Mouse (Mus musculus) embryonic stem cell, embryonic (primary cell): ENCODE measurements around the gene Hcn4.

Experiments
- CTCF ChIA-PET, 4 experiments: fragments of 300-600 bp in 2 of 4; fragments of 350-600 bp in 2 of 4; sonication (Branson Sonifier 250); formaldehyde crosslinking; loops; one replicate each; lab custom pipeline; 2022; ENCODE audit warnings: inconsistent platforms in 2 of 4; lab: Charles Lee
- POLR2A ChIA-PET, 4 experiments: fragments of 300-600 bp in 2 of 4; fragments of 350-600 bp in 2 of 4; sonication (Branson Sonifier 250); formaldehyde crosslinking; loops; one replicate each; lab custom pipeline; 2022; ENCODE audit warnings: antibody characterized with exemption in 4 of 4, inconsistent platforms in 1 of 4; lab: Charles Lee

The Hcn4 gene

GRCm38 (mm10) chr9:58823139-58823917, at the start of gene Hcn4:
Gene Hcn4, plus strand, starts transcription at chr9:58823412.
- ChIA-PET CTCF (interaction anchor here in 2 of 4 experiments (0.6 to 2.0 kb wide), 4 partner anchors 48 to 113 kb away, joined by 3 to 6 read pairs (median 4); no protein-coding TSS in a partner anchor), POLR2A (interaction anchor here in 3 of 4 experiments (0.7 to 2.8 kb wide), 24 partner anchors 7 to 833 kb away, joined by 3 to 32 read pairs (median 4); partner anchors contain the start of genes Nptn (in 2 of the 3), Adpgk (in 1 of the 3) and Pkm (in 1 of the 3))

GRCm38 (mm10) chr9:58774761-58775160, 48.5 kb upstream of the Hcn4 start:
- ChIA-PET CTCF (interaction anchor here (0.5 to 2.3 kb wide), 15 partner anchors 8 to 496 kb away, joined by 3 to 20 read pairs (median 3); partner anchors contain the start of gene Rec114 (in 1 of the 4)), POLR2A (interaction anchor here in 2 of 4 experiments (0.5 to 3.0 kb wide), 9 partner anchors 11 to 137 kb away, joined by 3 to 11 read pairs (median 3); no protein-coding TSS in a partner anchor)

GRCm38 (mm10) chr9:58775363-58775762, 47.8 kb upstream of the Hcn4 start:
- ChIA-PET CTCF (interaction anchor here (0.5 to 2.3 kb wide), 18 partner anchors 9 to 495 kb away, joined by 3 to 20 read pairs (median 3); partner anchors contain the start of gene Rec114 (in 1 of the 4)), POLR2A (interaction anchor here in 2 of 4 experiments (0.6 to 3.0 kb wide), 8 partner anchors 11 to 882 kb away, joined by 3 to 11 read pairs (median 4); no protein-coding TSS in a partner anchor)

GRCm38 (mm10) chr9:58789476-58789875, 33.7 kb upstream of the Hcn4 start:
- POLR2A ChIA-PET: no interaction called here
- CTCF ChIA-PET: no interaction called here

GRCm38 (mm10) chr9:58798155-58798554, 25.1 kb upstream of the Hcn4 start:
- CTCF ChIA-PET: interaction anchor here in 1 of 4 experiments (0.5 kb wide), 1 partner anchor 23 kb away, joined by 4 read pairs; no protein-coding TSS in a partner anchor
- POLR2A ChIA-PET: interaction anchor here in 1 of 4 experiments (0.5 kb wide), 1 partner anchor 41 kb away, joined by 3 read pairs; no protein-coding TSS in a partner anchor

- ChIA-PET POLR2A (interaction anchor here in 1 of 4 experiments (1.2 kb wide), 1 partner anchor 46 kb away, joined by 5 read pairs; no protein-coding TSS in a partner anchor), CTCF (interaction anchor here in 1 of 4 experiments (0.5 kb wide), 1 partner anchor 77 kb away, joined by 11 read pairs; no protein-coding TSS in a partner anchor)
Measured at GRCm38 (mm10) chr9:58801441-58801840, 21.8 kb upstream of the Hcn4 start.

- CTCF ChIA-PET: no interaction called here
- POLR2A ChIA-PET: interaction anchor here in 1 of 4 experiments (0.7 to 1.2 kb wide), 2 partner anchors 47 to 71 kb away, joined by 3 to 5 read pairs; no protein-coding TSS in a partner anchor
Measured at GRCm38 (mm10) chr9:58802294-58802693, 20.9 kb upstream of the Hcn4 start.

GRCm38 (mm10) chr9:58802802-58803201, 20.4 kb upstream of the Hcn4 start:
- POLR2A ChIA-PET: interaction anchor here in 3 of 4 experiments (0.5 to 1.5 kb wide), 3 partner anchors 19 to 62 kb away, joined by 3 to 4 read pairs (median 3); no protein-coding TSS in a partner anchor
- CTCF ChIA-PET: no interaction called here

- CTCF ChIA-PET: interaction anchor here in 2 of 4 experiments (0.5 to 0.7 kb wide), 2 partner anchors 69 to 476 kb away, joined by 3 read pairs; no protein-coding TSS in a partner anchor
- POLR2A ChIA-PET: interaction anchor here in 2 of 4 experiments (0.6 to 1.0 kb wide), 2 partner anchors 61 to 797 kb away, joined by 3 to 4 read pairs; no protein-coding TSS in a partner anchor
Measured at GRCm38 (mm10) chr9:58805601-58806318, 17.5 kb upstream of the Hcn4 start.

GRCm38 (mm10) chr9:58811171-58811570, 12.0 kb upstream of the Hcn4 start:
- ChIA-PET CTCF (no interaction called here), POLR2A (interaction anchor here in 1 of 4 experiments (1.4 kb wide), 1 partner anchor 11 kb away, joined by 4 read pairs; no protein-coding TSS in a partner anchor)

GRCm38 (mm10) chr9:58815552-58816260, 7.5 kb upstream of the Hcn4 start:
- POLR2A ChIA-PET: interaction anchor here in 1 of 4 experiments (1.3 kb wide), 1 partner anchor 9 kb away, joined by 3 read pairs; no protein-coding TSS in a partner anchor
- CTCF ChIA-PET: interaction anchor here in 1 of 4 experiments (0.6 kb wide), 1 partner anchor 33 kb away, joined by 3 read pairs; no protein-coding TSS in a partner anchor

GRCm38 (mm10) chr9:58816458-58816857, 6.8 kb upstream of the Hcn4 start:
- ChIA-PET POLR2A (interaction anchor here in 2 of 4 experiments (0.5 to 1.3 kb wide), 2 partner anchors 8 to 360 kb away, joined by 3 read pairs; no protein-coding TSS in a partner anchor), CTCF (interaction anchor here in 1 of 4 experiments (0.5 kb wide), 1 partner anchor 1026 kb away, joined by 4 read pairs; no protein-coding TSS in a partner anchor)

GRCm38 (mm10) chr9:58817676-58818075, 5.5 kb upstream of the Hcn4 start:
- ChIA-PET CTCF (no interaction called here), POLR2A (interaction anchor here in 2 of 4 experiments (0.5 to 0.9 kb wide), 3 partner anchors 43 to 520 kb away, joined by 3 read pairs; no protein-coding TSS in a partner anchor)

- ChIA-PET POLR2A (interaction anchor here in 3 of 4 experiments (0.5 to 2.8 kb wide), 45 partner anchors 8 to 1872 kb away, joined by 3 to 32 read pairs (median 4); partner anchors contain the start of genes Nptn (in 3 of the 3), Adpgk (in 2 of the 3), Pkm (in 1 of the 3) and Snupn (in 1 of the 3)), CTCF (interaction anchor here in 3 of 4 experiments (0.6 to 2.0 kb wide), 10 partner anchors 9 to 452 kb away, joined by 3 to 6 read pairs (median 4); no protein-coding TSS in a partner anchor)
Measured at GRCm38 (mm10) chr9:58822431-58823091, 651 bp upstream of the Hcn4 start.

GRCm38 (mm10) chr9:58823918-58824215, 655 bp downstream of the Hcn4 start:
- ChIA-PET POLR2A (interaction anchor here in 2 of 4 experiments (0.8 to 3.3 kb wide), 7 partner anchors 8 to 16 kb away, joined by 3 to 21 read pairs (median 8); no protein-coding TSS in a partner anchor), CTCF (interaction anchor here in 1 of 4 experiments (2.0 kb wide), 1 partner anchor 114 kb away, joined by 6 read pairs; no protein-coding TSS in a partner anchor)

GRCm38 (mm10) chr9:58829627-58830026, 6.4 kb downstream of the Hcn4 start:
- ChIA-PET POLR2A (interaction anchor here in 2 of 4 experiments (1.2 kb wide), 2 partner anchors 10 to 28 kb away, joined by 3 to 4 read pairs; no protein-coding TSS in a partner anchor), CTCF (no interaction called here)
